Mouse (Mus musculus) heart, postnatal 0 days (tissue): ENCODE data around the gene Adamtsl4.

Experiments used
- CTCF ChIP-seq: IDR thresholded peaks from 2 replicates; pipeline ENCODE4 v1.5.1; 2016; ENCODE audit warnings: antibody characterized with exemption, control low read depth, low read depth
- EP300 ChIP-seq: IDR thresholded peaks from 2 replicates; pipeline ENCODE4 v1.6.1; 2016; ENCODE audit warnings: antibody characterized with exemption, low read depth

- TF ChIP-seq CTCF (no peak), EP300 (no peak)
Observed at GRCm38 (mm10) chr3:95651391-95652203, 36.1 kb downstream of the Adamtsl4 start.
